Mouse (Mus musculus): Measurements from ENCODE around the gene Apobr. TPM values are rescaled to one million over a fixed set of nuclear protein-coding genes. Genes with fewer than 3 reads are reported as not detected.

Gene Apobr
- polyA plus RNA-seq, 2 experiments, result 1.0 to 1.1 TPM

- Histone ChIP-seq H3K4me2 (replicated peaks; ENCODE audit: low read depth, low read length, severe bottlenecking) (no peak overlapping the region), H3K27ac (replicated peaks; ENCODE audit: low read depth, low read length) (no peak overlapping the region), H3K9me3 (ENCODE audit: control insufficient read depth, low read length) (no peaks in the 10 kb centered on the region), H3K4me3 (replicated peaks; ENCODE audit: low read length) (no peak overlapping the region), H3K27me3 (ENCODE audit: control insufficient read depth, insufficient read depth, low read length) (no peaks in the 10 kb centered on the region), H3K9ac (ENCODE audit: low read depth, low read length, severe bottlenecking) (no peak overlapping the region), H3K36me3 (ENCODE audit: control insufficient read depth, insufficient read depth, low read length) (no peaks in the 10 kb centered on the region), H3K4me1 (ENCODE audit: control insufficient read depth, insufficient read depth, low read length) (no peaks in the 10 kb centered on the region)
- ATAC-seq (ENCODE audit: low FRiP score, low read depth) (no peak), DNase-seq (ENCODE audit: low spot score) (no peak)
- no peak for TF ChIP-seq POLR2A (IDR thresholded peaks at IDR 0.05; ENCODE audit: borderline replicate concordance, extremely low read depth, insufficient read depth, insufficient read length)
- WGBS, result 61% methylated on average over 9 of the region's 9 CpGs
Observed at GRCm38 (mm10) chr7:126621452-126622359, 37.0 kb downstream of the Apobr start.

DNA sequence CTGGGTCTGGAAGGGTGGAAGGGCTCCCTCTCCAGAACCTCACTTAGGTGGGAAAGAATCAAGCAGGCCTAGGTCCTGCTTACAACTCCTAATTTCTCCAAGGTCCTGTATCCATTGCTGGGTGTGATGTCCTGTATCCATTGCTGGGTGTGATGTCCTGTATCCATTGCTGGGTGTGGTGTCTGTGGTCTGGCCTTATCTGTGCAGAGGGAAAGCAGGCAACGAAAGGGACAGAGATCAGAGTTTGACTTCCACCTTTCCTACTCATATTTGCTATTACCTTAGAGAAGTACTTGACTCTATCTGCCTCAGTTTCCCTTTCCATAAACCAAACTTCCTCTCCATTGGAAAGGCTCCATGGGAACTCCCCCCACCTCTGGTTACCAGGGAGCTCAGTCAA lies 38.6 kb downstream of the Apobr start:
- Histone ChIP-seq H3K4me3 (replicated peaks; ENCODE audit: low read length) (no peak overlapping the region), H3K4me1 (ENCODE audit: control insufficient read depth, insufficient read depth, low read length) (no peaks in the 10 kb centered on the region), H3K36me3 (ENCODE audit: control insufficient read depth, insufficient read depth, low read length) (no peaks in the 10 kb centered on the region), H3K27ac (replicated peaks; ENCODE audit: low read depth, low read length) (no peak overlapping the region), H3K9me3 (ENCODE audit: control insufficient read depth, low read length) (no peaks in the 10 kb centered on the region), H3K4me2 (replicated peaks; ENCODE audit: low read depth, low read length, severe bottlenecking) (no peak overlapping the region), H3K9ac (ENCODE audit: low read depth, low read length, severe bottlenecking) (no peak overlapping the region), H3K27me3 (ENCODE audit: control insufficient read depth, insufficient read depth, low read length) (no peaks in the 10 kb centered on the region)
- DNase-seq (ENCODE audit: low spot score) (no peak), ATAC-seq (ENCODE audit: low FRiP score, low read depth) (no peak)
- TF ChIP-seq POLR2A (IDR thresholded peaks at IDR 0.05; ENCODE audit: borderline replicate concordance, extremely low read depth, insufficient read depth, insufficient read length), result no peak
- 83% methylated on average over 1 of the region's 1 CpGs for WGBS

- Histone ChIP-seq H3K4me1 (ENCODE audit: control insufficient read depth, insufficient read depth, low read length) (no peaks in the 10 kb centered on the region), H3K27ac (replicated peaks; ENCODE audit: low read depth, low read length) (no peak overlapping the region), H3K4me2 (replicated peaks; ENCODE audit: low read depth, low read length, severe bottlenecking) (no peak overlapping the region), H3K9ac (ENCODE audit: low read depth, low read length, severe bottlenecking) (no peak overlapping the region), H3K36me3 (ENCODE audit: control insufficient read depth, insufficient read depth, low read length) (no peaks in the 10 kb centered on the region), H3K27me3 (ENCODE audit: control insufficient read depth, insufficient read depth, low read length) (no peaks in the 10 kb centered on the region), H3K9me3 (ENCODE audit: control insufficient read depth, low read length) (no peaks in the 10 kb centered on the region), H3K4me3 (replicated peaks; ENCODE audit: low read length) (no peak overlapping the region)
- ATAC-seq (ENCODE audit: low FRiP score, low read depth), result no peak
- 69% methylated on average over 16 of the region's 16 CpGs for WGBS
- no peak for DNase-seq (ENCODE audit: low spot score)
- TF ChIP-seq POLR2A (IDR thresholded peaks at IDR 0.05; ENCODE audit: borderline replicate concordance, extremely low read depth, insufficient read depth, insufficient read length), result no peak
Observed at GRCm38 (mm10) chr7:126624774-126625173, 40.0 kb downstream of the Apobr start.

GRCm38 (mm10) chr7:126625369-126625768 lies 40.6 kb downstream of the Apobr start:
- Histone ChIP-seq H3K27ac (replicated peaks; ENCODE audit: low read depth, low read length) (no peak overlapping the region), H3K9me3 (ENCODE audit: control insufficient read depth, low read length) (no peaks in the 10 kb centered on the region), H3K9ac (ENCODE audit: low read depth, low read length, severe bottlenecking) (no peak overlapping the region), H3K36me3 (ENCODE audit: control insufficient read depth, insufficient read depth, low read length) (no peaks in the 10 kb centered on the region), H3K4me1 (ENCODE audit: control insufficient read depth, insufficient read depth, low read length) (no peaks in the 10 kb centered on the region), H3K4me3 (replicated peaks; ENCODE audit: low read length) (no peak overlapping the region), H3K4me2 (replicated peaks; ENCODE audit: low read depth, low read length, severe bottlenecking) (no peak overlapping the region), H3K27me3 (ENCODE audit: control insufficient read depth, insufficient read depth, low read length) (no peaks in the 10 kb centered on the region)
- no peak for TF ChIP-seq POLR2A (IDR thresholded peaks at IDR 0.05; ENCODE audit: borderline replicate concordance, extremely low read depth, insufficient read depth, insufficient read length)
- DNase-seq (ENCODE audit: low spot score), result peak; percentile 39
- WGBS, result 41% methylated on average over 6 of the region's 6 CpGs
- ATAC-seq (ENCODE audit: low FRiP score, low read depth), result peak; percentile 53; the same call in 1 of the 2 replicates

- no peak overlapping the region for H3K4me3 ChIP-seq (replicated peaks; ENCODE audit: low read length)
- no peaks in the 10 kb centered on the region for H3K27me3 ChIP-seq (ENCODE audit: control insufficient read depth, insufficient read depth, low read length)
- DNase-seq (ENCODE audit: low spot score), result no peak
- ATAC-seq (ENCODE audit: low FRiP score, low read depth), result no peak
- WGBS, result 80% methylated on average over 3 of the region's 3 CpGs
- no peaks in the 10 kb centered on the region for H3K36me3 ChIP-seq (ENCODE audit: control insufficient read depth, insufficient read depth, low read length)
- TF ChIP-seq POLR2A (IDR thresholded peaks at IDR 0.05; ENCODE audit: borderline replicate concordance, extremely low read depth, insufficient read depth, insufficient read length), result no peak
- no peak overlapping the region for H3K4me2 ChIP-seq (replicated peaks; ENCODE audit: low read depth, low read length, severe bottlenecking)
- H3K9me3 ChIP-seq (ENCODE audit: control insufficient read depth, low read length), result no peaks in the 10 kb centered on the region
- H3K9ac ChIP-seq (ENCODE audit: low read depth, low read length, severe bottlenecking), result no peak overlapping the region
- no peaks in the 10 kb centered on the region for H3K4me1 ChIP-seq (ENCODE audit: control insufficient read depth, insufficient read depth, low read length)
- H3K27ac ChIP-seq (replicated peaks; ENCODE audit: low read depth, low read length), result no peak overlapping the region
Observed at GRCm38 (mm10) chr7:126625807-126626600, 41.3 kb downstream of the Apobr start.

Measured in limb, embryonic 14.5 days (tissue).